ENCODE assay signal across 28 mouse cellular contexts in genomic region chr12:50565198-50565597, GRCm38 (mm10).
"Had no signal": no experiment of that assay in that cellular context is flagged by ENCODE, and none has a peak within 500 bp of the region (broad histone marks: within the 10 kb centered on the region; RNA-seq: fewer than 3 reads in every experiment).

No protein-coding gene starts in this region.

- H3K9me3 ChIP-seq: heart, embryonic 13.5 days; heart, embryonic 15.5 days; hindbrain, embryonic 13.5 days; hindbrain, embryonic 15.5 days; kidney, embryonic 15.5 days; limb, embryonic 10.5 days; limb, embryonic 12.5 days; liver, embryonic 13.5 days; liver, embryonic 15.5 days had no signal

- H3K4me2 ChIP-seq: heart, embryonic 11.5 days; heart, embryonic 13.5 days; heart, embryonic 15.5 days; hindbrain, embryonic 13.5 days; hindbrain, embryonic 15.5 days; kidney, embryonic 15.5 days; limb, embryonic 12.5 days; liver, embryonic 11.5 days; liver, embryonic 13.5 days; liver, embryonic 15.5 days had no signal

- ATAC-seq: hindbrain, postnatal 0 days; intestine, embryonic 16.5 days; liver, postnatal 0 days had no signal

- H3K9ac ChIP-seq: heart, embryonic 13.5 days; heart, embryonic 15.5 days; hindbrain, embryonic 13.5 days; hindbrain, embryonic 15.5 days; kidney, embryonic 15.5 days; limb, embryonic 12.5 days; liver, embryonic 13.5 days; liver, embryonic 15.5 days; liver, postnatal 0 days had no signal

- DNase-seq: gastrocnemius, postnatal 14 days; gastrocnemius, postnatal 36 days; heart, adult 11 months; heart, adult 2 months; heart, postnatal 14 days; heart, postnatal 36 days; kidney, adult 11 months; kidney, adult 2 months; kidney, adult 9 months; kidney, postnatal 14 days; kidney, postnatal 36 days; layer of hippocampus, postnatal 36 days; liver; liver, embryonic 13.5 days; liver, postnatal 0 days had no signal

- H3K36me3 ChIP-seq: heart, embryonic 13.5 days; heart, embryonic 15.5 days; hindbrain, embryonic 13.5 days; hindbrain, embryonic 15.5 days; kidney, embryonic 15.5 days; limb, embryonic 10.5 days; limb, embryonic 12.5 days; liver, embryonic 13.5 days; liver, embryonic 15.5 days had no signal

- H3K27ac ChIP-seq: heart, adult 2 months; heart, embryonic 13.5 days; heart, embryonic 15.5 days; hindbrain, embryonic 13.5 days; hindbrain, embryonic 15.5 days; hindbrain, postnatal 0 days; kidney, embryonic 15.5 days; kidney, postnatal 0 days; limb, embryonic 10.5 days; limb, embryonic 12.5 days; liver, embryonic 13.5 days; liver, embryonic 15.5 days had no signal

- H3K4me3 ChIP-seq: heart, adult 2 months; heart, embryonic 13.5 days; heart, embryonic 15.5 days; hindbrain, embryonic 13.5 days; hindbrain, embryonic 15.5 days; kidney, embryonic 15.5 days; limb, embryonic 10.5 days; limb, embryonic 12.5 days; liver, embryonic 13.5 days; liver, embryonic 15.5 days had no signal

- H3K27me3 ChIP-seq: heart, embryonic 13.5 days; heart, embryonic 15.5 days; hindbrain, embryonic 13.5 days; hindbrain, embryonic 15.5 days; kidney, embryonic 15.5 days; limb, embryonic 12.5 days; liver, embryonic 13.5 days; liver, embryonic 15.5 days had no signal

- H3K4me1 ChIP-seq: heart, embryonic 15.5 days; hindbrain, embryonic 13.5 days; hindbrain, embryonic 15.5 days; kidney, embryonic 15.5 days; limb, embryonic 10.5 days; limb, embryonic 12.5 days; liver, embryonic 13.5 days; liver, embryonic 15.5 days had no signal
